Mouse (Mus musculus) lung, adult 2 months (tissue): ENCODE measurements around the gene Gm27021.
A peak's percentile ranks its signal among the peaks of the same experiment; 100 is the strongest.

Experiments
- CTCF ChIP-seq: fragments of 200-500 bp; IDR thresholded peaks from 2 replicates; pipeline ENCODE4 v1.5.1; 2011; ENCODE audit warnings: mild to moderate bottlenecking, low read length, control low read depth; ENCODE audit not compliant: insufficient read depth
- POLR2A ChIP-seq: fragments of 200-500 bp; IDR thresholded peaks from 2 replicates; pipeline ENCODE4 v1.6.1; 2011; ENCODE audit warnings: low read depth, mild to moderate bottlenecking, control low read depth, low read length, borderline replicate concordance; ENCODE audit errors: extremely low read depth

DNA sequence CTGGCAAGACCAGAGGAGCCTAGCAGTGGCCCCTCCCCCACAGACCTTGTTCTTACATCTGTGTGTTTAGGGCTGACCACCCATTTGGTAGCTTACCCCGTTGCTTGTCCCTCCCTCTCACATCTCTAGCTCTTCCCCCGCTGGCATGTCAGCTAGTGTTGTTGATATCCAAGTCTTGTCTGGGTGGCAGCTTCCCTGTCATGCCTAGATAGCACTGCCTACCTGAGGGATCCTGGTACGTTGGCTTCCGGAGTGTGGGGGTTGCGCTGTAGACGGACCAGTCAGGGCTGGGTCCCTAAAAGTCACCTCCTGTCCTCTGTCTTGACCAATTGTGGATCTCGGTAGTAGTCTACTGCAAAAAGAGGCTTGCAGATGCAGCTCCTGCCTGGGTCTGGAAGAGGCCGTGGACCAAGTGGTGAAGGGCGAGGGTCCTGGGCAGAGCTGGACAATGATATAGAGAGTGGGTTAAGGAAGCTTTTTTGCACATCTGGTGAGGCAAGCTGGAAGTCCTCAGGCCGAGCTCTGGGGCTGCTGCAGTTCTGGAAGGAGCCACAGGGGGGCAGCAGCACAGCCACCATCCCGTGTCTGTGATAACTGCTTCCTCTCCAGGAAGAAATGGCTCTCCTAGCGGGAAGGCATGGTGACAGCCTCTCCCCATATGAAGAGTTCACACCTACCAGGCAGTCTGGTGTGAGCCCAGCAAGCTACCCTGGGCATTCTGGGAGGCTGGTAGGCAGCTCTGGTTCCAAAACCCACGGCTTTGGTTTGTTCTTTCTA is 97.8 kb downstream of the Gm27021 start:
- TF ChIP-seq POLR2A (no peak), CTCF (peak; percentile 81)
